Mouse (Mus musculus) layer of hippocampus, adult 18-20 months (tissue): ENCODE results near the gene Capg. TPM values are rescaled to one million over a fixed set of nuclear protein-coding genes. Genes with fewer than 3 reads are reported as not detected.
"Not testable (repeated sequence)": the region's sequence is repeated elsewhere in the genome, so short reads cannot be mapped to it uniquely, and the experiment has no call there.

Experiments
- DNase-seq, 2 experiments: peaks; one replicate each; pipeline ENCODE4 v3.0.0; 2022; ENCODE audit warnings: low spot score in 2 of 2
- total RNA-seq, 2 experiments: library from RNA; stranded (reverse); gene quantifications; 2 replicates each; pipeline ENCODE4 v1.2.3; 2021

Capg gene
- total RNA-seq, 2 experiments from 2014 or later, result 3.9 to 5.0 TPM

GRCm38 (mm10) chr6:72528410-72529151 lies 15.6 kb upstream of the Capg start:
- no peak for DNase-seq

DNA sequence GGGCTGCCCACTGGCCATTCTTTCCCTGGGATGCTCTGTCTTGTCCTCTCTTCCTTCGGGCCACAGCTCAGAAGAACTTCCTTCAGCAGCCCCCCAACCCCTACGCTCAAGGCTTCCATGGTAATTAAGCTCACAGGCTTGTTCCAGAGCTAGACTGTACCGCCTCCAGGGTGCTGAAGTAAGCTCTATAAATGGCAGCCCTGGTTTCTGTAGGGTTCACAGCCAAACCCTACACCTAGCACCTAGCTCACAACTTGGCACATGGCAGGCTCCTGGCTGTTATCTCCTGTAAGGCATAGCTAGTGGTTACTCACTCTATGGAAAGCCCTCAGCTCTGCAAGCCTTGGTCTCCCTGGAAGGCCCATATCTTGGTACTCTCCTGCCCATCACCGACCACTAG lies 11.6 kb upstream of the Capg start:
- DNase-seq, result no peak

GRCm38 (mm10) chr6:72533555-72533954 lies 10.6 kb upstream of the Capg start:
- DNase-seq, result not testable (repeated sequence)

DNA sequence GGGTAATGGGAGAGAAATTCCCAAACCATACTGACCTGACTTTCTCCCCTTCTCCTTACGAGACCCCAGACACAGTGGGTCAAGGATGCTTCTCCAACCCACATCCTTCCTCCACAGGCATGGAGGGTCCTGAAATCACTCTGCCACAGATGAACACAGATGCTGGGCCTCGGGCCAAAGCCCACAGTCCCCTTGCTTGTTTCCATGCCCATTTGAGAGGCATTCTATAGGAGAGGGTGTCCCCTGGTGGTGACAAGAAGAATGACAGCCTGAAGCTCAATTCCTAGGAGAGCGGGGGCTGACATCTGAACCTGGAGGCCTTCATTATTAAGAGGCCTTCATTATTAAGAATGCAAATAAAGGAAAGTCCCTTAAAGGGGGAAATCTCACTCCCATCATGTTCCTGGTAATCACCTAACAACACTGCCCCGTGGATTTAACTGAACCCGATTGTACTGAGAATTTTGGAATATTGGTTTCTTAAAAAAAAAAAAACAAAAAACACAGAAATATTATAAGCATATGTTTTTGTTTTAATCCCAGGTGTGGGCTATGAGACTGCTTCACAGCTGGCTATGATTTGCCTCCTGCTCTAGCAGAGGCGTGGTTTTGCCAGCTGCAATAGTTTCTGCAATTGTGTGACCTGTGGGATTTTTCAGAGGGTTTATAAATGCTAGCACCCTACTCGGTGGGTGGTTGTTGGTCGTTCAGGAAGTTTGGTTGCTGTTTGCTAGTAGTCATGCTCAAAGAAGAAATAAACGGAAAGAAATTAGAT lies 10.0 kb upstream of the Capg start:
- DNase-seq, result peak; percentile 33 to 58

DNA sequence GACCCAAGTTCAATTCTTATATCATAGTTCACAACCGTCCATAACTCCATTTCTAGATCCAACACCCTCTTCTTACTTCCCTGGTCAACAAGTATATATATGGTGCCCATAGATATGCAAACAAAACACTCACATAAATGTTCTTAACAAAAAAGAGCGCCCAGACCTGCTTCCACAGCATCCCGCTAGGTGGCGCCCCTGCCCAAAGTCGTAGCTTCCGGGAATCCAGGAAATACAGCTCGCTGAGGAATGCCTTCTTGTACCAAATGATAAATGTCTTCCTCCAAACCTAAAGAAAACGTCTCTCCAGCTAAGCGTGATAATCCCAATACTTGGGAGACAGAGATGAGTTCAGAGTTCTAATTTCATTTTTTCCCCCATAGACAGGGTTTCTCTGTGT lies 9.0 kb upstream of the Capg start:
- peak; percentile 68 to 86 for DNase-seq

DNA sequence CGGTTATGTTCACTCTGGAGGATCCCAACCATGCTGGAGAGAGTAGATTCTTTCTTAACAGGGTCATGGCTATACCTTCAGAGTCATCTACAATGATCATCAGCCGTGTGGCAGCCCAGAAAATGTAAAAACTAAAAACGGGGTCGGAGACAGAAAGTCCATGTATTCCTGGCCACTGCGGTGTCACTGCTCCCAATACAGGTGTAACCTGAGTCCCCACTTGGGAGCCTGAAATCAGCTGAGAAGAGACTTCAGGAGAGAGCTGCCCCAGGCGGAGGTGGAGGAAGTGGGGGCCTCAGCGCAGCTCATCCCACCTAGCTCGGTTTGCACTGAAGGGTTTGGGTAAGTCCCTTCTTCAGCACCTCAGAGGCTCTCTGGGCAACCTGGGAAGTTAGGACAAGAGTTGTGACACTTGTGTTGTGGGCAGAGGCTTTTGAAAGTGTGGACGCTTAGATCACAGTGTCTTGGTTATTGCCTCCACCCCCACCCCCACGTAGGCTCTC lies 6.1 kb upstream of the Capg start:
- no peak for DNase-seq

DNA sequence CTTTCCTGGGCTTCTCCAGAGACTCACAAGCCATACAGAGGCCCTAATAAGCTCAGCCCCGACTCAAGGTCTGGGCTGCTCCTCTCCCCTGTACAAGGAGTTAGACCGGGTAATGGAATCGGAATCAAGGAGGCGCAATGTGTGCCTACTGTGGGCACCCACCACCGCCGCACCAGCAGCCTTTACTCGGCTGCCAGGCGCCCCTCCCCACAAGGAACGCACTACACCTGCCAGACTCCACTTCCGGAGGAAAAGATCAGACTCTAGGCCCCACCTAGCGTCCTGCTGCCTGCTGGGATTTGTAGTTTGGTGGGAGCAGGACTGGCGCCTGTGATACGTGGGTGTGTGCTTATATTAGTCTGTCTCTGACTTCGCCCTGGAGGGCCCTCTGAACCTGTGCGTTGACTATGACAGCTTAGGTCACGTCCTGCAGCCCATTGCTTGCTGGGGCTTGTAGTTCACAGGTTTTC lies 5.6 kb upstream of the Capg start:
- peak; percentile 89 to 95 for DNase-seq

- DNase-seq, result no peak
Observed at GRCm38 (mm10) chr6:72543265-72543850, 833 bp upstream of the Capg start.

DNA sequence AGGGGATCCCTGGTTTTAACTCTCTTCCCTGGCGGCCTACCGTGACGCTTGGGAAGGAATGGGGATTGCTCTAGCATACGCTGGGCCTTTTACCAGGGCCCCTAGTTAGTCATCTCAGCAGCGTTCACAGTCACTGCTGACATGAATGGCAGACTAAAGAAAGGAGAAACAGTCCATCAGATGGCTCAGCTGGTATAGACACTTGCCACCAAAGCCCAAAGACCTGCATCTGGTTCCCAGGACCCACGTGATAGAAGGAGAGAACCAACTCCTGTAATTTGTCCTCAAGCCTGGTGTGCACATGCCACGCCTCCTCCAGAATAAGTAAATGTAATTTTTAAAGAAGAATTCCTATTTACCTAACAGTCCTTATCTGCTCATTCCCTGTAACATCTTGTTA lies 1.2 kb downstream of the Capg start:
- no peak for DNase-seq

DNA sequence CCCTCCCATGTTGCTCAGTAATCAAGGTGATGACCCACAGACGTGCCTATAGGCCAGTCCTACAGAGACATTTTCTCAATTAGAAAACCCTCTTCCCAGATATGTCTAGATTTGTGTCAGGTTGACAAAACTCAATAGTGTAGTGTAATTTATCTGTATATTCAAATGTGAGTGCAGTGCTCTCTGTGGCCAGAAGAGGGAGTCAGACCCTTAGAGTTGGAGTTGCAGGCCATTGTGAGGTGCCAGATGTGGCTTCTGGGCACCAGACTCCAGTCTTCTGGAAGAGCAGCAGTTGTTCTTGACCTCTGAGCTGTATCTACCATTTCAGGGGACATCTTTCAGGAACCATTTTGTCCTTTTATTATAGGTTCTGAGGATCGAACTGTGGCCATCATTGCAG lies 2.9 kb downstream of the Capg start:
- no peak for DNase-seq

GRCm38 (mm10) chr6:72547862-72548261 lies 3.7 kb downstream of the Capg start:
- DNase-seq, result no peak

GRCm38 (mm10) chr6:72549041-72549580 lies 4.9 kb downstream of the Capg start:
- no peak for DNase-seq

DNA sequence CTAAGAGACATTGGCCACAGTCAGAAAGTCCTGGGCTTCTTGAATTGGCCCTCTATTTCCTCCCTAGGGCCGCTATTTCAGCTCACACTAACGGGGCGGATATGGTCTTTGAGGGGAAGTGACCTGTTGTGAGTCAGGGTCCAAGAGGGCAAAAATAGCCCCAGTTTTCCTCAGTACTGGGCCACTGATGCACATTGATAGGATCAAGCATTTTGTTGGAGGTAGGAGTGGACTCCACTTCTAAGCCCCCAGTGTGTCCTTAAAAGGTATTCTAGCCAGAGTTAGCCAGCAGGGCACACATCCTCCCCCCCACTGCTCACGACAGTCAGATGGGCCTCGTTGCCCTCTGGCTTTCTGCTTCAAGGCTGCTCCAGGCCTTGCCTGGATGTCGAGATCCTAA lies 5.8 kb downstream of the Capg start:
- DNase-seq, result no peak

DNA sequence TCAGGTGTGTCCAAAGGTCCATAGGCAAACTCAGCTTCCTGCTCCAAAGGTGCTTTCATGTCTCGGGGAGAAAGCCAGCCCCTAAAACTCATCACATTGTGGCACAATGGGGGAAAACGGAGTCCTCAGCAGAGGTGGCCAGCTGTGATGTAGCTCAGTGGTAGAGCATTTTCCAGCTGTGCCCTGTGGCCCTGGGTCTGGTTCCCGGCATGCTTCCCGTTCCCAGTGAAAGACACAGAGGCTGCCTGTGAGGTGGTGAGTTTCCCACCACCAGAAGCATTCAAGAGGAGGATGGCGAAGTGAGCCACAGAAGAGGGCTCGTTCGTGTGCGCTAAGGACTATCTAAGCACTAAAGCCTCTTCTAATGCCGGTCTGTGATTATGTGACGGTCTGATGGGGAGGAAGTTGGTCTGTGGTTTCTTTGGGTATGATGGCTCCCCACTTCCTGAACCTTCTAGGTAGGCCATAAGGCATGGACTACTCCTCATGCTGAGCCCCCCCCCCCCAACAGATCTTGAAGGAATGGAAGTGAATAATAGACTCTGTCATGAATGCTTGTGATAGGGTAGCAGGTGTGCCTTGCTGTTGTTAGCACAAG lies 6.4 kb downstream of the Capg start:
- DNase-seq, result no peak

DNA sequence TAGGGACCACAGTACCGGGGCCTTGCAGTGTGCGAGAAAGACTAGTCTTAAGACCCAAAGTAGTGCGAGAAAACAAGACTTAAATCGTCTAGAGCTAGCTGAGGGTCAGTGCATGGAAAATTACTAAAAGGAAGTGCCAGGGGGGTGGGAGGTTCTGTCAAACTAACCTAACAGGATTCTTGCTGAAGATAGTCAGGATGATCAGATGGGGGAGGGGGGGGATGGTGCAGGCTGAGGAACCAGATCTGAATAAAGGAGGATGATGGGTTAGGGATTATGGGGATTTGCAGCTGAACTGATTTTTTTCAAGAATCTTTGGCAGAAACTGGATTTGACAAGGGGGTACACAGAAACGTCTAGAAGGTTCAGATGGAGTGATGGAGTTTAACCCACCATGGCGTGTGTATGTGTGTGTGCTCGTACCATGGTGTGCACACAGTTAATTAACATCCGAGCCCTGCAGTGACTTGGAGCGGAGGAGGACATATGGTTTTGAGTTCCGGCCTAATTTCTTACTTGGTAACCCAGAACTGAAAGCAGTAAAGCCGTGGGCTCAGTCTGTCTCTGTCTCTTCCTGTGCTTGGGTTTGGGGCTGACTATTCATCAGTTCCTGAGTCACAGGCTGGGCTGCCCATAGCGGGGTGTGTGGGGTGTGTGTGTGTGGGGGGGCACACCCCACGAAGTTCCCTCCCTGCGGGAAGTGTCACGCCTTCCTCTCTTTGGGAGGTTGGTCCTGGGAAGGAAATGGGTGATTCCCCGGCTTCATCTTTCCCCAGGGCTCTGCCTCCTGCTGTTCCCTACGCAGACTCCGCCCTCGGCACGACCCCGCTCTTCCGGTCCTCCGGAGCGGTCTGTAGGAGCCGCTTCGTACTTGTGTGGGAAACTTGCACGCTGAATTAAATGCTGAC lies 8.2 kb downstream of the Capg start:
- DNase-seq, result peak; percentile 45 to 72

- no peak for DNase-seq
Observed at GRCm38 (mm10) chr6:72553079-72553412, 8.9 kb downstream of the Capg start.

- no peak for DNase-seq
Observed at GRCm38 (mm10) chr6:72560801-72561200, 16.6 kb downstream of the Capg start.

DNA sequence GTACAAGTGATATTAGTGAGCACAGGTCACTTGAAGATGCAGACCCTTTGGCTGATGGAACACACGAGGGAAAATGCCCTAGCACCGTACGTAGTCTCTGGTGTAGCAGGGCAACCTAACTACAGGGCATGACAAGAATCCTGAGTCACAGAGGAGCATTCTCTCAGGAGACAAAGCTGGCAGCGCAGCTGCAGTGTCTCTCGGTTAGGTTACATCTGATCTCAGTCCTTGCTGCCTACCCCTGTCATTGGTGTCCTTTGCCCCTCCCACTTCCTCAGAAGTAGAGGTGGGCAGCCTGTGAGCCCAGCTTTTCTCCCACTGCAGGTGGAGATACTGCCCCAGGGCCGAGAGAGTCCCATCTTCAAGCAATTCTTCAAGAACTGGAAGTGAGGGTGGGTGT lies 18.3 kb downstream of the Capg start:
- no peak for DNase-seq

DNA sequence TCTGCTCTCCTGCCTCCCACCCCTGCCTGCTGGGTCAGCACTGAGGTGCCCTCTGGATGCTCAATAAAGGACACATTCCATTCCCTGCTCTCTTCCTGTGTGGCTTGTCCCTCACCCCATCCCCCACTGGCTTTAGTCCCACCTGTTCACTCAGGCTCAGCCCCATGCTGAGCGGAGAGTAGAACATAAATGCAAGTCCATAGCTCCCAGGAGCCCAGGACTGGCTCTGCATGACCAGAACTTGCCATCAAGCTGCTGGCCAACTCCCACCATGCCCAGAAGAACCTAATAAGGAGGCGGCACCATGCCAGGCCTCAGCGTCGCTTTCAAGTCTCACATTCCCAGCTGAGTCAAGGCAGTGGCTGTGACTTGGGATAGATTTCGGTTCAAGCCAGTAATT lies 18.7 kb downstream of the Capg start:
- DNase-seq, result no peak

DNA sequence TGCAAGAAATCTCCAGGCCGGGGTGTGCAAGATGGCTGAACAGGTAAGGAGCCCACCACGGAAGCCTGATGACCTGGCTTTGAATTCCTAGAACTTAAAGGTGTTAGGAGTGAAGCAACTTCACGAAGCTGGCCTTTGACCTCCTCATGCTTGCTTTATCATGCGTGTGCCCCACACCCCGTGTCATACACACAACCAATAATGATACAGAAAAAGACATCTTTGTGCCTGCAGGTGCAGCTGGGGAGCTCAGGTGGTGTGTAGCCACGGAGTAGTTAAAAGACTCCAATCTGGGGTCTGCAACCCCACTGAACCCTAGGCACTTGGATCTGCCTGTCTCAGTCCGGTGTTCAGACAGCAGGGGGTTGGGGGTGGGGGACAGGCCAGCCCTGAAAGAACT lies 21.3 kb downstream of the Capg start:
- DNase-seq, result no peak
